Mouse (Mus musculus) layer of hippocampus, postnatal 36 days (tissue): ENCODE measurements around the gene Eef1b2. TPM values are rescaled to one million over a fixed set of nuclear protein-coding genes. Genes with fewer than 3 reads are reported as not detected.

Experiments used
- DNase-seq, 2 experiments: peaks; one replicate each; pipeline ENCODE4 v3.0.0; 2022
- microRNA-seq, 2 experiments: library from miRNA; unstranded; fragments of <30 nt; microRNA quantifications; one replicate each; pipeline ENCODE4 v1.2.0; 2021
- total RNA-seq, 2 experiments: library from RNA; stranded (reverse); gene quantifications; 2 replicates each; pipeline ENCODE4 v1.2.3; 2021

Gene Eef1b2
- total RNA-seq, 2 experiments from 2014 or later = 345 to 386 TPM

DNA sequence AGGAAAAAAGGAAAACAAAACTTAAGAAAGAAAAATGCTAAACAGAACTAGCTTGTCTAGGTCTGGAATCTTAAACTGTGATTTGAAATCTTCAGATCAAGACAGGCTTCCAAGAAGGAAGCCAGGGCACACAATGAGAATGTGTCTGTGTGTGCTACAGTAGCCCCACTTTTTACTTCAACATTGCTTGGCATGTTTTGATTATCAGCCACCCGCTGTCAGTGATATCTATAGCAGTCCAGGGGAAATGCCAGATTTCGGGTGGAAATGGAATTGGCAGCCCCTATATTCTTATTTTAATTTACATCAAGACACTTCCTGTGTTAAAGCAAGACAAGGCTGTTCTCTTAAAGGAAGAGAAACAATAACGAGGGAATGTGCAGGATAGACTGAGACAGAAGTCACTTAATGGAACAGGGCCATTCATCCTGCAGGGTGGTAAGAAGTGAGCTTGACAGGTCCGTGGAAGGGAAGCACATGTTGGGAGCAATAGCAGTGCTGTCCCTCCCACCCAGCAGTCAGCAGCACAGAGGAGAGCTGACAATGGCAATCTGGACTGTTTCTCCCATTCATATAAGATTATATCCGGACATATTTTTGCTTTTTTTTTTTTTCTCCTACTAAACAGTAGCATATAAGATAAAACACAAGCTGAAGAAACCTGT lies 19.4 kb downstream of the Eef1b2 start:
- DNase-seq = no peak

DNA sequence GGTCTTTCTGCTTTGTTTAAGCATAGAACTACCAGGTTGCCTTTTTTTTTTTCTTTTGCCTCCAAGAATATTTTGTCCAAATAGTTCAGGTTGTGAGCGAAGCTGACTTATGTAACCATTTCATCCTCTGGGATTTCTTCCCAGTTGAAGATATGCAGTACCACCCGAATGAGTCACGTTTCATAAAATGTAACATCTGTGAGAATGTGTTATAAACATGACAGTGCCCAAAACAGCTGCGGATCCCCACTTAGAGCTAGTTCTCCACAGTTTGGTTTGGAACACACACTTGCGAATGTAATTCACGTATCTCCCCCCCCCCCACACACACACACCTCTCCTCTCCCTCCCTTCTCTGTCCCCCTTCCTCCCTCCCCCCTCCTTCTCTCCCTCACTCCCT lies 22.8 kb downstream of the Eef1b2 start:
- no peak for DNase-seq

GRCm38 (mm10) chr1:63200322-63200721 lies 23.7 kb downstream of the Eef1b2 start:
- no peak for DNase-seq

DNA sequence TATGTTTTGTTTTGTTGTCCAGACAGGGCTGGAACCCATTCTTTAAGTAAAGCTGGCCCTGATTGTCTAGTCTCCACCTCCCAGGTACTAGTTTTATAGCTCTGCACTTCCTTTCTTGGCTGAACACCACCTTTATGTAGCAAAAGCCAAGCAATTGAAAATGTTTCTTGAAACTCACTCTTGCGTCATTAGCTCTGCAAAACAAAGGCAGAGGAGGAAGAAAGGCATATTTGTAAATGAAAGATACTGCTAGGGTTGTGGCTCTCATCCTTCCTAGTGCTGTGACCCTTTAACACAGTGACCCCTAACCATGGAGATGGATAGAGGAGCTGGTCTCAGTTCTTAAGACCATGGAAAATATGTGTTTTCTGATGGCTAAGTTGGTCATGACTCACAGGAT lies 25.0 kb downstream of the Eef1b2 start:
- no peak for DNase-seq

DNA sequence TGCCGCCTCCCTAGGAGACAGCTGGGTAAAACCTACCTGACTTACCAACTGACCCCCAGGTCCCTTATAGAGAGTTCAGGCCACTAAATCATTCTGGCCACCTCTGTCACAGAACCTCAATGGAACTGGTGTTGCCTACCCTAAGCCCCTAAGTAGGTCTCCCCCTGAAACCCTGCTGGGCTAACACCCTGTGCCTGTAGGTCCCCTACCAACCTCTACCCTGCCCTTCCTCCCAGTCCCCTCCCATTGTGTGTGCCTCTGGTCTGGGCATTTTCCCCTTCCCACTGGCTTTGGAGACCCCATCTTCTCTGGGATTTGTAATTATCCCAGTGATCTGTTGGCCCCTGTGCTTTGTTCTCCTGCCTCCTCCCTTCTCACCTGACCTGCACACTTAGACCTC lies 26.8 kb downstream of the Eef1b2 start:
- DNase-seq = no peak

- peak in 1 of 2 experiments; percentile 34 for DNase-seq
Observed at GRCm38 (mm10) chr1:63203950-63204659, 27.5 kb downstream of the Eef1b2 start.

- DNase-seq = no peak
Observed at GRCm38 (mm10) chr1:63204660-63205394, 28.2 kb downstream of the Eef1b2 start.

DNA sequence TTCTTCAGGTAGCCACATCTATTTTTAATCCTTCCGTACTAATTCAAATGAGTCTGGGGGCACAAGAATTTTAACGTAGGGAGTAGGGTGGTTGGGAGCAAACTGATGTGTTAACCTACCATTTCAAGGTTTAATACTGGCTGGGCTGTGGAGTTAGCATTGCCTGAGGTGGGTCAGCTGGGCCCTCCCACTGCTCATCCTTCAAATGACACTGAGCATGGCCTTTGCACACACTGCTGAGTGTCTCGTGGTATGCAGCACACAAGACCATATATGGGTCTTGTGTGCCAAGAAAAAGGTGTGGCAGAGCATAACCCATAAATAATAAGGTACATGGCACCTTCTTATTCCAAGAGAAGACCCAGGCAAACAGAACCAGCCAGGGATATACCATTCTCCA lies 31.0 kb downstream of the Eef1b2 start:
- DNase-seq = no peak

- DNase-seq = no peak
Observed at GRCm38 (mm10) chr1:63209861-63210529, 33.4 kb downstream of the Eef1b2 start.

DNA sequence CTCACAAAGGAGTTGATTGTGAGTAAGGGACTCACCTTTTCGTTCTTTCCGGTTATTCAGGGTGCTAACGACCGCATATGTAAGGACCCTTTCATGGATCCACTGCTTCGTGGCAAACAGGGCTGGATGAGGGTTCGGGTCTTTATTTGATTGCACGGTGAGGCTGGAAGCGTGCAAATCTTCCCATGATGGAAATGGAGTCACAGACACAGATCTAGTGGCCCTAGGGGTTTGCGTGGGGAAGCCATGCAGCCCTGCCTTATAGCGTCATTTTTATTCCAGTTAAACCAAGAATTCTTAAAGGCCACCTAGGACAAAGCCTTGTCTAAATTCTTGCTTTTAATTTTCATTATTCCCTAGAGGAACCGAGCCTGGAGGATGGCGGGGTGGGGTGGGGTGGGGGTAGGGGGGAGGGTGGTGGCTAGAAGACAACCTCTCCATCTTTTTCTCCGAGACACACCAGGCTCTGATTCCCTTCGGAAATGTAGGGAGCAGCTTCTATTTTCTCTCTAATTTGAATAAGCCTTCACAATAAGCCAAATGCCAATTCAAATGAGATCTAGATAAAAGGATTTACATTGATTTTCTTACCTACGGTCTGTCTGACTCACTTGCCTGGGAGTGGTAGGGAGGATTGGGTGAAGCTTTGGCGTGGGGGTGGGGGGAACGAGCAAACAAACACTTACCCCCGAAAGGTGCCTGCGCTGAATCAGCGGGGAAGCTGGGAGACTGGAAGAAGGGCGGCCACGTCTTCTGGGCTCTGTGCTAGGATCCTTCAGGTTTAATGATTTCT lies 37.0 kb downstream of the Eef1b2 start:
- no peak for DNase-seq

DNA sequence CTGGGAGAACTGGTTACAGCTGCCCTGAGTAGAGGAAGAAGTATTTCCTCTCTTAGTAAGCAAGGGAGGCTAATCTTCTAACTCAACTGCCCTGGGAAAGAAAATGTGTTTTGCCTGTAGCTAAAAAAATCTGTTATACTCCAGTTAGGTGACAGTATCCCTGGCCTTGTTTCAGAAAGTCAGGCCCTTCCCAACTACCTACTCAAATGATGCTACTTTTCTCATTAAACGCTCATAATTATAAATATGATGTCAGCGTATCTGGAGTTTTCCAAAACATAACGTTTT lies 37.6 kb downstream of the Eef1b2 start, which contains the start of gene Gpr1:
Gpr1 (minus strand) TSS at position 273 of the 288 bp plus-strand sequence.
- no peak for DNase-seq

- DNase-seq = no peak
Observed at GRCm38 (mm10) chr1:63214631-63215030, 38.0 kb downstream of the Eef1b2 start.

DNA sequence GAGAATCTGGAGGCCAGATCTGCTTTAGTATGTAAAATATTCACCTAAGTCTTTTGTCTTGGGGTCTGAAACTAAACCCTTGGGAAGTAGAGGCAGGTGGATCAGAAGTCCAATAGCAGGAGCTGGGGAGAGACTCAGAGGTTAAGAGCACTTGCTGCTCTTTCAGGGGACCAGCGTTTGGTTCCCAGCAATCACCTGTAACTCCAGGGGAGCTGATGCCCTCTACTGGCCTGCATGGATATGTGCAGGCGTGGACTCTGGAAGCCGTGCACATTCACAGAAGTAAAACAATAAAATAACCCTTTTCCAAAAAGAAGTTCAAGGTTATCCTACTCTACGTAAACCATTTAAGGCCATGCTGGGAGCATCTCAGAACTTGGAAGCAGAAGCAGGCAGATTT lies 42.7 kb downstream of the Eef1b2 start:
- DNase-seq = no peak

- DNase-seq = no peak
Observed at GRCm38 (mm10) chr1:63225009-63225408, 48.4 kb downstream of the Eef1b2 start.

DNA sequence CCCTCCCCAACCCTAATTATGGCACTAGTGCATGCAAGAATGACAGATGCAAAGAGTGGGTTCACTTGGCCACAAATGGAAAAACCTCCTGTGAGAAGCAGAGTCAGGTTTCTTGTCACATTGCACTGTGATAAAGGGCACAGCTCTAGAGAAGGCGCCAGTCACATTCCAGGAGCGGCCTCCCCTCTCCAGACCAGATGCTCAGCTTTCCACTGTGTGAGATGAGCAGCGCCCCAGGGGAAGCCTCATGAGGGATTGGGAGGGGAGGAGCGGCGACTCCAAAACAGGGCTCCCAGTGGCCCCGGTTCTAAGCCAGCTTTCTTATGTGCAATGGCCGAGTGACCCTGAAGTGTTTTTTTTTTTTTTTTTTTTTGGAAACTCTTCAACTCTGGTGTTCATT lies 49.3 kb downstream of the Eef1b2 start:
- DNase-seq = no peak

DNA sequence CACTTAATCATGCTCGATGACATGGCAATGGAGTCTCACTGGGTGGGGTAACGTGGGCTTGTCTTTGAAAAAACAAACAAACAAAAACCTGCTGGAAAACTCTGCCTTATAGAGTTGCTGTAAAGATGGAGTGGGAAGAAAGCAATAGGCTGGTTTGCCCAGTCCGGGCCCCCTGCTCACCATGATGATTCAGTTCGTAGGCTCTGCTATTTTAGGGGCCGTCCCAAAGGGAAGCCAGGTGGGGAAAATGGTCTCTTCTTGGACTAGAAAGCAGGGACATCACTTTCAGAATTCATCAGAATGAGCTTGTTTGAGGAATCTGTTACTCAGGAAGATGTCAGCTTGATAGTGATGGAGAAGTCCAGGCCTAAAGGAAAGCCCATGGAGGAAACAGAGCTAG lies 50.6 kb downstream of the Eef1b2 start:
- DNase-seq = no peak

Small RNA genes lying within 50 kb of the gene (microRNA-seq; reads per million reads assigned to microRNA genes)
- gene Gm24557 (0 reads per million in 2 experiments), gene Gm27512 (0 reads per million in 2 experiments)

Other genes starting within 250 kb of the Eef1b2 start
- 10 to 100 TPM; 28.8 to 34.6 TPM for gene Ino80d, start 62.2 kb upstream of the Eef1b2 start, total RNA-seq
- 100 to 1,000 TPM; 159 to 165 TPM for gene Ndufs1, start within 50 bp of the Eef1b2 start, total RNA-seq
- gene Gpr1, start 37.7 kb downstream of the Eef1b2 start, total RNA-seq = under 1 TPM; 0.62 to 0.63 TPM
- 10 to 100 TPM; 17.9 to 22.2 TPM for gene Zdbf2, start 96.4 kb downstream of the Eef1b2 start, total RNA-seq